Mouse (Mus musculus) midbrain, embryonic 12.5 days (tissue): ENCODE measurements around the gene Gm21885. TPM values are rescaled to one million over a fixed set of nuclear protein-coding genes. Genes with fewer than 3 reads are reported as not detected.

Experiments
- polyA plus RNA-seq: library from polyadenylated mRNA; unstranded; fragments of >200 nt; fragmentation: Nextera tagmentation; extraction: Ambion mirVana; gene quantifications from 2 replicates; pipeline ENCODE4 v1.2.1, GENCODE M21; 2016

Gm21885 gene
- polyA plus RNA-seq, 1 experiment from 2014 or later = 0.32 TPM

Other genes starting within 250 kb of the Gm21885 start
- 36.7 and 38.3 TPM in 2 replicates for gene Tob1, start 70.4 kb upstream of the Gm21885 start, polyA plus RNA-seq
- 3.8 and 4.5 TPM in 2 replicates for gene Wfikkn2, start 35.9 kb upstream of the Gm21885 start, polyA plus RNA-seq
- gene Luc7l3, start 40.1 kb downstream of the Gm21885 start, polyA plus RNA-seq = 145 and 162 TPM in 2 replicates
- 19.7 and 21.7 TPM in 2 replicates for gene Ankrd40, start 46.1 kb downstream of the Gm21885 start, polyA plus RNA-seq
- 0.57 and 0.89 TPM in 2 replicates for gene Abcc3, start 111.1 kb downstream of the Gm21885 start, polyA plus RNA-seq
- gene Cacna1g, start 192.3 kb downstream of the Gm21885 start, polyA plus RNA-seq = 16.2 and 16.5 TPM in 2 replicates
- 0.36 TPM in 1 of 2 replicates, not detected in the other for gene Spata20, start 204.3 kb downstream of the Gm21885 start, polyA plus RNA-seq
- gene Epn3, start 218.1 kb downstream of the Gm21885 start, polyA plus RNA-seq = 0.47 and 0.68 TPM in 2 replicates
- gene Mycbpap, start 239.9 kb downstream of the Gm21885 start, polyA plus RNA-seq = 2.9 and 4.9 TPM in 2 replicates